Mouse (Mus musculus): ENCODE measurements at regions not wholly inside any gene's neighbourhood (a gene's known extent, or its start where the extent isn't known, plus 50 kb on each side); places are given as distances from the start of the nearest gene placed in this dataset.

DNA sequence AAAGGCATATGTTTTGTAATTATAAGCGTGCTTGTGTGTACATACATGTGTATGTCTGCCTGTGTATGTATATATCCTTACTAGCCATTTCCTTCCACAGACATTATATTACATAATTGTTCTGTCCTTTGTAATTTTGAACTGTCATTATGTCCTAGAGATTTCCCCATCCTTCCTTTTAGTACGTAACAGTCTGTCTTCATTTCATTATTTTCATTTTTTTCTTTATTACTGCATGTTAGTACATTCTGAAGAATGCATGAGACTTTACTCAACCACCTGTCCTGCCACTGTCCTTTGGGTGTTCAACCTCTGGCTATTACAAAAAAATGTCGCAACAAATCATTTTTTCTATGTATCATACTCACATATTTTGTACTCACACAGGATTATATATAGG is 292.2 kb upstream of the Pik3r1 start:
- Histone ChIP-seq H3K4me2 (ENCODE audit: low read depth, low read length) (no peak overlapping the region), H3K9ac (ENCODE audit: low read length) (no peak overlapping the region), H3K36me3 (ENCODE audit: control insufficient read depth, insufficient read depth, low read length) (no peaks in the 10 kb centered on the region), H3K27me3 (ENCODE audit: control insufficient read depth, insufficient read depth, low read length) (no peaks in the 10 kb centered on the region), H3K9me3 (replicated peaks; ENCODE audit: control insufficient read depth, low read length) (no peaks in the 10 kb centered on the region), H3K4me1 (ENCODE audit: control insufficient read depth, insufficient read depth, low read length) (no peaks in the 10 kb centered on the region), H3K27ac (ENCODE audit: low read length) (no peak overlapping the region), H3K4me3 (replicated peaks; ENCODE audit: low read length) (no peak overlapping the region)
- 84% methylated on average over 3 of the region's 3 CpGs for WGBS
- ATAC-seq (ENCODE audit: insufficient read depth, low FRiP score), result no peak

DNA sequence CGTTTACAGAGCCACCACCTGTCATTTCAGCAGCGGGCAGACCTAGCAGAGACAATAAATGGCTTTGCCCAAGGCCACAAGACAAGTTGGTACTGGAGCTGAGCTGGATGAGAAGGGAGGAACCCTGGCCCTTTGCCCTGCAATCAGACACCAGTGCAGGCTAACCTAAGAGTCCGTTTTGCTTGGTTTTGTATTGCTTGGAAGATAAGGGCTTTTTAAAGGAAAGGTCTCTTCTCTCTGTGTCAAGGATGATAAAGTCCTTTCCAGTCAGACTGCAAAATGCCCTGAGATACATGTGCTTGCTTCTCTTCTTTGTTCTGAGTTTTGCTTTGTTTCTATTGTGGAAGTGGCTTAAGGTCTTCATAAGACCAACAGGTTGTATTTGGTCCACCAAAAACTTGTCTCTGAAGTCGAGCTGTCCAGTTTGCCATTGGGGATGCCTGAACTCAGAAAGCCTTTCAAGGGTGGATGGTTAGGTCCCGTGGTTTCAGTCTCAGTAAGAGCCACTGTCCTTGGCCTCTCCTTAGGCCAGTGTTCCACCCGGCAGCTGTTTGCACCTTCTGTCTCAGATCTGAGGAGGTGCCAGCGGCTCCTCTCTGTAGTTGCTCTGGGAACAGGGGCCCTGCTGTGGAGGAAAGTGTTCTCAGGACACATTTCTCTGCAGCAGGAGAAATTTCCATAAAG is 296.7 kb upstream of the Pik3r1 start:
- no peak overlapping the region for H3K4me3 ChIP-seq (replicated peaks; ENCODE audit: low read length)
- no peak overlapping the region for H3K9ac ChIP-seq (ENCODE audit: low read length)
- ATAC-seq (ENCODE audit: insufficient read depth, low FRiP score), result no peak
- WGBS, result 45% methylated on average over 7 of the region's 7 CpGs
- no peaks in the 10 kb centered on the region for H3K9me3 ChIP-seq (replicated peaks; ENCODE audit: control insufficient read depth, low read length)
- H3K36me3 ChIP-seq (ENCODE audit: control insufficient read depth, insufficient read depth, low read length), result no peaks in the 10 kb centered on the region
- H3K27me3 ChIP-seq (ENCODE audit: control insufficient read depth, insufficient read depth, low read length), result no peaks in the 10 kb centered on the region
- H3K27ac ChIP-seq (ENCODE audit: low read length), result no peak overlapping the region
- no peak overlapping the region for H3K4me2 ChIP-seq (ENCODE audit: low read depth, low read length)
- H3K4me1 ChIP-seq (ENCODE audit: control insufficient read depth, insufficient read depth, low read length), result no peaks in the 10 kb centered on the region

DNA sequence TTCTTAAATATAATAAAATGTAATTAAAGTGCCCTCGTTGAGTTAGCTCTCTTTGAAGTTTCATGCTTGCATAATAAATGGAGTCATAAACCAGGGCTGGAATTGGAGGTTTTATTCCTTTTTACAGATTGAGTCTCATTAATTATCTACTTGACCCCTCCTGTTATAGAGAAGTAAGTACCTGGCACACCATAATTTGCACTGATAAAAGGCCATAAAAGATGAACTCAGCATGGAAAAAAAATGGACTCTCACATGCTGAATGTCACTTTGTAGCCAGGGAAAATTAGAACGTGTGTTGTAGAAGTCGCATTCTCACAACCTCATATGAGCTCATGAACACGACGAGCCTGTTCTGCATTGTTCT is 297.2 kb upstream of the Pik3r1 start:
- Histone ChIP-seq H3K27me3 (ENCODE audit: control insufficient read depth, insufficient read depth, low read length) (no peaks in the 10 kb centered on the region), H3K4me3 (replicated peaks; ENCODE audit: low read length) (no peak overlapping the region), H3K9me3 (replicated peaks; ENCODE audit: control insufficient read depth, low read length) (no peaks in the 10 kb centered on the region), H3K27ac (ENCODE audit: low read length) (no peak overlapping the region; the same call in 1 of the 2 replicates), H3K4me2 (ENCODE audit: low read depth, low read length) (no peak overlapping the region), H3K36me3 (ENCODE audit: control insufficient read depth, insufficient read depth, low read length) (no peaks in the 10 kb centered on the region), H3K4me1 (ENCODE audit: control insufficient read depth, insufficient read depth, low read length) (no peaks in the 10 kb centered on the region), H3K9ac (ENCODE audit: low read length) (no peak overlapping the region)
- no peak for ATAC-seq (ENCODE audit: insufficient read depth, low FRiP score)
- 67% methylated on average over 5 of the region's 5 CpGs for WGBS

DNA sequence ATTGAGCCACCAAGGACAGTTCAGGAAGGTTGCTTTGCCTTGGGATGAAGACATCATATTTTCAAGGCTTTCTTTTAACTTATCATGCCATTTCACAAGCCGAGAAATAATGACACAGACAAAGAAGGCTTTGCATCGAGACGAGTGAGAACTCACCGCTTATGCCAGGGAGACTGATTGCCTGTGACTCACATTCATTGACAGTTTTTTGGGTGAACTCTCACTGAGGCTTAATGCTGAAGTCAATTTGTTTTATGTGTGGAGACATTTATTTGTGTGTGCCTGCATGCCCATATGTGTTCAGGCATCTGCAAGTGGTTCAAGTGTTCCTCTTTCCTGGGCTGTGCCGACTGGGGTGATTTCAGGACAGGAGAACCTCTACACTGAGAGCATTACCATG is 297.8 kb upstream of the Pik3r1 start:
- H3K4me3 ChIP-seq (replicated peaks; ENCODE audit: low read length), result no peak overlapping the region
- no peaks in the 10 kb centered on the region for H3K36me3 ChIP-seq (ENCODE audit: control insufficient read depth, insufficient read depth, low read length)
- no peak overlapping the region for H3K4me2 ChIP-seq (ENCODE audit: low read depth, low read length)
- ATAC-seq (ENCODE audit: insufficient read depth, low FRiP score), result no peak
- H3K27ac ChIP-seq (ENCODE audit: low read length), result no peak overlapping the region
- H3K4me1 ChIP-seq (ENCODE audit: control insufficient read depth, insufficient read depth, low read length), result no peaks in the 10 kb centered on the region
- WGBS, result 65% methylated on average over 5 of the region's 5 CpGs
- H3K9ac ChIP-seq (ENCODE audit: low read length), result no peak overlapping the region
- no peaks in the 10 kb centered on the region for H3K9me3 ChIP-seq (replicated peaks; ENCODE audit: control insufficient read depth, low read length)
- no peaks in the 10 kb centered on the region for H3K27me3 ChIP-seq (ENCODE audit: control insufficient read depth, insufficient read depth, low read length)

DNA sequence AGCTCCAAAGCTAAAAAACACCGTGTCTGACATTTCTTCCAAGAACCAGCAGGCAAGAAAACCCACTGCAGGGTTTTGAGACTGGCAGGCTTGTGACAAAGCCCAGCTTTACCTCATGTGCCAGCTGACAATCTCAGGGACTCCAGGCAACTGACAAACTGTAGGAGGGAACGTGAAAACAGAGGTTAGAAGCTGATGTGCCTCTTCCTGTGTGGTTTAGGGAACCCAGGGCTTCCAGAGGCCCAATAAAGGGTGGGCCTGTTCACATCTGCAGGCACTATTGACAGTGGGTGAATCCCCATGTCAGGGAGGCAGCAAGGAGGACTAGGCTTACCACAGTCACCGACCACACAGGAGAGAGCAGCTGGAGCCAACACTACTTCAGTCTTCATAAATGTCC is 302.7 kb upstream of the Pik3r1 start:
- H3K27ac ChIP-seq (ENCODE audit: low read length), result no peak overlapping the region
- H3K4me3 ChIP-seq (replicated peaks; ENCODE audit: low read length), result no peak overlapping the region
- no peak overlapping the region for H3K9ac ChIP-seq (ENCODE audit: low read length)
- no peaks in the 10 kb centered on the region for H3K36me3 ChIP-seq (ENCODE audit: control insufficient read depth, insufficient read depth, low read length)
- H3K4me1 ChIP-seq (ENCODE audit: control insufficient read depth, insufficient read depth, low read length), result no peaks in the 10 kb centered on the region
- H3K4me2 ChIP-seq (ENCODE audit: low read depth, low read length), result no peak overlapping the region
- no peak for ATAC-seq (ENCODE audit: insufficient read depth, low FRiP score)
- no peaks in the 10 kb centered on the region for H3K9me3 ChIP-seq (replicated peaks; ENCODE audit: control insufficient read depth, low read length)
- whole genome bisulfite sequencing, result 46% methylated on average over 3 of the region's 3 CpGs
- no peaks in the 10 kb centered on the region for H3K27me3 ChIP-seq (ENCODE audit: control insufficient read depth, insufficient read depth, low read length)

DNA sequence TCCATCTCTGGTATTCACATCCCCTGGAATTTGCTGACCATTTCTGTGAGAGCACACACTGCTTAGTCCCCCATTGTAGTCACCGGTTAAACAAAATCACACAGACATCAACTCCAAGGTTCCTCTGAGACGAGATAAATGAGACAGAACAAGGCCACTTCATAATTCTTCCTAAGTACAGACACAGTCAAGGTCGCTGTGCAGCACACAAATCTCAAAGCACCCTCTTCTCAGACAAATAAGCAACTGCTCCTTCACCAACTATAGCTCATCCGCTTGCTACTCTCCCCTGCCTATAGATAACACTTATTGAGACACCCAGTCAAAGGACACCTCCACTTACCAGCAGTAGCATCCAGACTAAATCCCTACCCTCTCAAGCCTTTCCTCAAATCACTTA is 304.3 kb upstream of the Pik3r1 start:
- Histone ChIP-seq H3K4me1 (ENCODE audit: control insufficient read depth, insufficient read depth, low read length) (no peaks in the 10 kb centered on the region), H3K9ac (ENCODE audit: low read length) (no peak overlapping the region), H3K4me2 (ENCODE audit: low read depth, low read length) (no peak overlapping the region), H3K9me3 (replicated peaks; ENCODE audit: control insufficient read depth, low read length) (no peaks in the 10 kb centered on the region), H3K4me3 (replicated peaks; ENCODE audit: low read length) (no peak overlapping the region), H3K36me3 (ENCODE audit: control insufficient read depth, insufficient read depth, low read length) (no peaks in the 10 kb centered on the region), H3K27ac (ENCODE audit: low read length) (no peak overlapping the region), H3K27me3 (ENCODE audit: control insufficient read depth, insufficient read depth, low read length) (no peaks in the 10 kb centered on the region)
- no peak for ATAC-seq (ENCODE audit: insufficient read depth, low FRiP score)
- 71% methylated on average over 4 of the region's 4 CpGs for WGBS

DNA sequence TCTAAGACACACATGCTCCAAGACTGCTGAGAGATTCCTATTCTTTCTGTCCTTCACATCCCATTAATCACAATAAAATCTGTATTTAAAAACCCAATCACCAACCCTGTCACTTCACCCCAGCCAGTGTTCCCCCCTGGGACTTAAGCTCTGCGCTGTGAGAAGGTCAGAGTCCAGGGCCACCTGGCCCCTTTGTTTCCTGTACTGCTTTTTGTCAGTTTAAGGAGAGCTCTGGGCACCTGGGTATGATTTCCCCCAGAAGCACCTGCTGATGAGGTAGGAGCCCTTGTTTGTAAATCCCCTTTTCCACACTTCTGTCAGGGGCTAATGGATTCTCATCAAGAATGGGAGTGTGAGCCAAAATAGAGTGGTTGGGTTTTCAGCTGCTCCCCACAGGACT is 319.7 kb upstream of the Pik3r1 start:
- Histone ChIP-seq H3K27ac (ENCODE audit: low read length) (no peak overlapping the region), H3K9ac (ENCODE audit: low read length) (no peak overlapping the region), H3K4me1 (ENCODE audit: control insufficient read depth, insufficient read depth, low read length) (no peaks in the 10 kb centered on the region), H3K4me3 (replicated peaks; ENCODE audit: low read length) (no peak overlapping the region), H3K9me3 (replicated peaks; ENCODE audit: control insufficient read depth, low read length) (no peaks in the 10 kb centered on the region), H3K27me3 (ENCODE audit: control insufficient read depth, insufficient read depth, low read length) (no peaks in the 10 kb centered on the region), H3K4me2 (ENCODE audit: low read depth, low read length) (no peak overlapping the region), H3K36me3 (ENCODE audit: control insufficient read depth, insufficient read depth, low read length) (no peaks in the 10 kb centered on the region)
- 60% methylated on average over 1 of the region's 1 CpGs for WGBS
- ATAC-seq (ENCODE audit: insufficient read depth, low FRiP score), result no peak

DNA sequence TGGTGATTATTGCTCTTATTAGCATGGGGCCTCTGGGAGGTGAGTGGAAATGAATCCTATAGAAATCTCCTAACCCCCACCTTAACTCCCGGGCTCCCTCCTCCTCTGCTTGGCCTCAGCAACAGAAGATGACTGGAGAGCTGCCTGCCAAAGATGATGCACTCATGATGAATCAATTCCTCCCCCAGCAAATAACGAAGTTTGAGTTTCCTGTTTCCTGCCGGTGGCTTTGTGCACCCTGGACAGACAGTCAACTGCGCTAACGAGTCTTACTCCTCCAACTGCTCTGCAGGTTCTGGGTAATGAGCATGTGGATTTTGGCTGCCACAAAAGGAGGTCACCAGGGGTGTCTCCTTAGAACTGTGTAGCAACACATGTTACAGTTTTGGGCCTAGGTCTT is 321.5 kb upstream of the Pik3r1 start:
- no peaks in the 10 kb centered on the region for H3K36me3 ChIP-seq (ENCODE audit: control insufficient read depth, insufficient read depth, low read length)
- H3K27me3 ChIP-seq (ENCODE audit: control insufficient read depth, insufficient read depth, low read length), result no peaks in the 10 kb centered on the region
- H3K27ac ChIP-seq (ENCODE audit: low read length), result no peak overlapping the region
- H3K9ac ChIP-seq (ENCODE audit: low read length), result no peak overlapping the region
- H3K4me1 ChIP-seq (ENCODE audit: control insufficient read depth, insufficient read depth, low read length), result no peaks in the 10 kb centered on the region
- no peaks in the 10 kb centered on the region for H3K9me3 ChIP-seq (replicated peaks; ENCODE audit: control insufficient read depth, low read length)
- no peak overlapping the region for H3K4me2 ChIP-seq (ENCODE audit: low read depth, low read length)
- 47% methylated on average over 5 of the region's 5 CpGs for WGBS
- no peak overlapping the region for H3K4me3 ChIP-seq (replicated peaks; ENCODE audit: low read length)
- no peak for ATAC-seq (ENCODE audit: insufficient read depth, low FRiP score)

DNA sequence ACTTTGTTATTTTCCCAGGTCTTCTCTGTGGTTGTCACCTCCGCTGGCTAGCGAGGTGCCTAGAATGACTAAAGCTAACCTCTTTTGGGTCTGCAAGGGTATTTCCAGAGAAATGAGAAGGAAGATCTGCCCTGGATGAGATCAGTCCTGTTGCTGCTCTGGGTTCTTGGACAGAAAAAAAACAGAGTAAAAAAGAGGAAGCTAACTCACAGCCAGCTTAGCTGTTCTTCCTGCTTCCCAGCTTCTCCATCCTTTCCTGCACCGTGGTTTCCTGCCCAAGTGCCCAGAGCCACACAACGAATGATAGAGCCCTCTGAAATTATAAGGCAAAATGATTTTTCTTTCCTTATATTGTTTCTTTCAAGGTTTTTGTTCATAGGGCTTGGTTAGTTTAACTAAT is 326.2 kb upstream of the Pik3r1 start:
- Histone ChIP-seq H3K27me3 (ENCODE audit: control insufficient read depth, insufficient read depth, low read length) (no peaks in the 10 kb centered on the region), H3K4me1 (ENCODE audit: control insufficient read depth, insufficient read depth, low read length) (no peaks in the 10 kb centered on the region), H3K4me2 (ENCODE audit: low read depth, low read length) (no peak overlapping the region), H3K9me3 (replicated peaks; ENCODE audit: control insufficient read depth, low read length) (no peaks in the 10 kb centered on the region), H3K36me3 (ENCODE audit: control insufficient read depth, insufficient read depth, low read length) (no peaks in the 10 kb centered on the region), H3K27ac (ENCODE audit: low read length) (no peak overlapping the region), H3K4me3 (replicated peaks; ENCODE audit: low read length) (no peak overlapping the region), H3K9ac (ENCODE audit: low read length) (no peak overlapping the region)
- 83% methylated on average over 4 of the region's 4 CpGs for whole genome bisulfite sequencing
- no peak for ATAC-seq (ENCODE audit: insufficient read depth, low FRiP score)

DNA sequence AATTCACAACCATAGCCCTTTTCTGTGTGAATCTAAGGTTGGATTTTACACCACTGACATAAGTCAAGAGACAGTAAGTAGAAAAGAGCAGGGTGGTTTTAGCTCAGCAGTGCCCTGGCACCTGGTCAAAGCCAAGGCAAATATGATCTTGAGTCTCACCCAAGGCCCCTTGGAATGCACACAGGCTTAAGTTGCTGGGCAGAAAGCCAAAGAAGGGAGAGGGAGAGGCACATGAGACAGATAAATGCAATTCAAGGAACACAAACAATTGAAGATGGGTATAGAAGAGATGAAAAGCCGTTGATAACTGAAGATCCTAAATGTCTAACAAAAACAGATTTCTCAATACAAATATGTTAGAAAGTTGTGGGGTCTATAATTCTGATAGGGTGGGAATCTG is 335.1 kb upstream of the Pik3r1 start:
- no peak for ATAC-seq (ENCODE audit: insufficient read depth, low FRiP score)
- WGBS, result 54% methylated on average over 1 of the region's 1 CpGs

More for the DNA sequence above, 335.1 kb upstream of the Pik3r1 start:
- Histone ChIP-seq H3K36me3 (ENCODE audit: control insufficient read depth, insufficient read depth, low read length) (no peaks in the 10 kb centered on the region), H3K9ac (ENCODE audit: low read length) (no peak overlapping the region), H3K4me2 (ENCODE audit: low read depth, low read length) (no peak overlapping the region), H3K27me3 (ENCODE audit: control insufficient read depth, insufficient read depth, low read length) (no peaks in the 10 kb centered on the region), H3K9me3 (replicated peaks; ENCODE audit: control insufficient read depth, low read length) (no peaks in the 10 kb centered on the region), H3K4me1 (ENCODE audit: control insufficient read depth, insufficient read depth, low read length) (no peaks in the 10 kb centered on the region), H3K4me3 (replicated peaks; ENCODE audit: low read length) (no peak overlapping the region), H3K27ac (ENCODE audit: low read length) (no peak overlapping the region)

All from stomach, embryonic 16.5 days (tissue).